Mouse (Mus musculus) hindbrain, postnatal 0 days (tissue): ENCODE results near the gene Tmem273. TPM values are rescaled to one million over a fixed set of nuclear protein-coding genes. Genes with fewer than 3 reads are reported as not detected.

Source experiments
- ATAC-seq: fragments of 200-750 bp; cut with Nextera tagmentation; 2 replicates; pipeline ENCODE4 v1.8.0; 2017; ENCODE audit warnings: mild to moderate bottlenecking, moderate TSS enrichment, moderate library complexity
- DNase-seq: peaks from one replicate; pipeline ENCODE4 v3.0.0-alpha.2; 2015; ENCODE audit warnings: low spot score
- H3K27ac ChIP-seq: fragments of 300-500 bp; sonication (generic); 2 replicates; pipeline ENCODE4 v1.5.1; 2014; ENCODE audit warnings: mild to moderate bottlenecking
- H3K27me3 ChIP-seq: fragments of 300-500 bp; sonication (generic); 2 replicates; pipeline ENCODE4 v1.6.1; 2014; ENCODE audit warnings: low read length, mixed read lengths; ENCODE audit not compliant: insufficient read depth
- H3K36me3 ChIP-seq: fragments of 300-500 bp; sonication (generic); 2 replicates; pipeline ENCODE4 v1.6.1; 2014; ENCODE audit warnings: low read length, mixed read lengths; ENCODE audit not compliant: insufficient read depth
- H3K4me1 ChIP-seq: fragments of 300-500 bp; sonication (generic); 2 replicates; pipeline ENCODE4 v1.6.1; 2014; ENCODE audit warnings: antibody characterized with exemption, low read length, mixed read lengths; ENCODE audit not compliant: insufficient read depth
- H3K4me2 ChIP-seq: fragments of 300-500 bp; sonication (generic); 2 replicates; pipeline ENCODE4 v1.6.1; 2014; ENCODE audit warnings: low read depth, mild to moderate bottlenecking, low read length, moderate library complexity, mixed read lengths
- H3K4me3 ChIP-seq: fragments of 300-500 bp; sonication (generic); 2 replicates; pipeline ENCODE4 v1.5.1; 2014; ENCODE audit warnings: low read length
- H3K9ac ChIP-seq: fragments of 300-500 bp; sonication (generic); replicated peaks from 2 replicates; pipeline ENCODE4 v1.6.1; 2014; ENCODE audit warnings: mild to moderate bottlenecking, low read length, moderate library complexity, mixed read lengths
- H3K9me3 ChIP-seq: fragments of 300-500 bp; sonication (generic); 2 replicates; pipeline ENCODE4 v1.6.1; 2016; ENCODE audit warnings: low read length, mixed read lengths
- CTCF ChIP-seq: IDR thresholded peaks from 2 replicates; pipeline ENCODE4 v1.5.1; 2016; ENCODE audit warnings: antibody characterized with exemption, control low read depth, low read depth
- WGBS: fragments of 180-500 bp; shearing (Covaris S2); extraction: QIAGEN DNeasy Blood & Tissue Kit; methylation state at CpG from one replicate; pipeline ENCODE4 v1.1.7; 2014; 5-methylcytosine and 5-hydroxymethylcytosine counted together
- polyA plus RNA-seq: library from polyadenylated mRNA; unstranded; fragments of >200 nt; fragmentation: Nextera tagmentation; extraction: Ambion mirVana; gene quantifications from 2 replicates; pipeline ENCODE4 v1.2.1, GENCODE M21; 2015
- total RNA-seq: library from RNA; depleted of rRNA; stranded (reverse); fragments of >200 nt; gene quantifications from 2 replicates; pipeline ENCODE4 v1.2.3, GENCODE M21; 2014; rRNA removed

Gene Tmem273
- 1.2 TPM in 1 of 2 replicates, not detected in the other for total RNA-seq
- polyA plus RNA-seq, result 0.16 and 0.23 TPM in 2 replicates

- DNase-seq, result peak; percentile 28
- Histone ChIP-seq H3K9me3 (no peaks in the 10 kb centered on the region), H3K4me2 (no peak within 1 kb of the TSS), H3K27me3 (no peaks in the 10 kb centered on the region), H3K9ac (no peak within 1 kb of the TSS), H3K27ac (no peak within 1 kb of the TSS), H3K36me3 (no peaks in the 10 kb centered on the region), H3K4me3 (no peak within 1 kb of the TSS), H3K4me1 (no peaks in the 10 kb centered on the region)
- no peak for ATAC-seq
- WGBS, result 51% methylated on average over 3 of the region's 3 CpGs
- TF ChIP-seq CTCF, result no peak
These were observed at the start of gene Tmem273 for GRCm38 (mm10) chr14:32785556-32786130. Gene Tmem273, plus strand, starts transcription at chr14:32785963.

DNA sequence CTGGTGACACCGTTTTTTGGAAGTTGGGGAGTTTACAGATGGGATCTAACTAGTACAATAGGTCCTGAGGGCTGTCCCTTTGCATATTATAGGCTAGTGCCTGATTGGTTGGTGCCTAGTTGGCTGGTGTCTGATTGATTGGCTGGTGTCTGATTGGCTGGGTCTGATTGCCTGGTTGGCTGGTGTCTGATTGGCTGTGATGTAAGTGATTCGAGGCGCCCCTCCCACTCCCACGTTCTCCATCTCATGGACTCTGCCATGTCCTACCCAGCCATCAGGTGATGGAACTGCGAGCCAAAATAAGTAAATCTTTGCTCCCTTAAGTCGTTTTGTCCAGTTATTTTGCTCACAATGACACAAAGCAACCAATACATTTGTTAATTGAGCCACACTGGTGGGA is 49.2 kb upstream of the Tmem273 start:
- WGBS, result 84% methylated on average over 6 of the region's 6 CpGs
- Histone ChIP-seq H3K27me3 (no peaks in the 10 kb centered on the region), H3K4me1 (no peaks in the 10 kb centered on the region), H3K4me3 (no peak overlapping the region), H3K9me3 (peaks cover 4% of the 10 kb centered on the region; the same call in 1 of the 2 replicates), H3K36me3 (no peaks in the 10 kb centered on the region), H3K9ac (no peak overlapping the region), H3K27ac (no peak overlapping the region), H3K4me2 (no peak overlapping the region)
- no peak for TF ChIP-seq CTCF
- no peak for ATAC-seq
- DNase-seq, result no peak

- no peak for TF ChIP-seq CTCF
- no peak for ATAC-seq
- H3K9me3 ChIP-seq, result peaks cover 2% of the 10 kb centered on the region; the same call in 1 of the 2 replicates
- H3K36me3 ChIP-seq, result no peaks in the 10 kb centered on the region
- H3K9ac ChIP-seq, result no peak overlapping the region
- no peak overlapping the region for H3K27ac ChIP-seq
- no peak overlapping the region for H3K4me2 ChIP-seq
- 84% methylated on average over 5 of the region's 5 CpGs for WGBS
- H3K4me3 ChIP-seq, result no peak overlapping the region
- no peaks in the 10 kb centered on the region for H3K27me3 ChIP-seq
- DNase-seq, result no peak
- H3K4me1 ChIP-seq, result no peaks in the 10 kb centered on the region
These were observed 47.2 kb upstream of the Tmem273 start for GRCm38 (mm10) chr14:32738586-32738985.

DNA sequence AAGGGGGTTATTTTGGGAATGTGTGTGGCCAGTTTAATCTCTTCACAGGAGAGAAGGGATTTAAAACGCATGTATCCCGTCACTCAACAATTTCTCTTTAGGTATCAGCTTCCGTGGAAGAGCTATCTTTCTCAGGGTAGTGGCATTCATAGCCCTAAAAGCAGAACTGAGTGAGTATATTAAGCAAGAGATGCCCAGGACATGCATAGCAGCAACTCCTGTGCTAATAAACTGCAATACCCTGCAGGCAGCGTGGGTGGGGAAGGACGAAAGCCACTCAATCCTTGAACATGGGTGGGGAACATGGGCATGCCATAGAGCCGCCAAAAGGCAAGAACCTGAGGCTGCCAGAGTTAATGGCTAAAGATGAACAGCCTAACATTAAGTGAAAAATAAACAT is 37.2 kb upstream of the Tmem273 start:
- no peak overlapping the region for H3K4me3 ChIP-seq
- no peaks in the 10 kb centered on the region for H3K4me1 ChIP-seq
- WGBS, result 76% methylated on average over 6 of the region's 6 CpGs
- H3K9me3 ChIP-seq, result no peaks in the 10 kb centered on the region
- no peak overlapping the region for H3K27ac ChIP-seq
- H3K36me3 ChIP-seq, result no peaks in the 10 kb centered on the region
- H3K9ac ChIP-seq, result no peak overlapping the region
- DNase-seq (no peak), ATAC-seq (no peak)
- TF ChIP-seq CTCF, result no peak
- H3K27me3 ChIP-seq, result no peaks in the 10 kb centered on the region
- H3K4me2 ChIP-seq, result no peak overlapping the region

- no peak overlapping the region for H3K4me3 ChIP-seq
- H3K4me2 ChIP-seq, result no peak overlapping the region
- no peaks in the 10 kb centered on the region for H3K27me3 ChIP-seq
- no peak for ATAC-seq
- no peak for TF ChIP-seq CTCF
- H3K9ac ChIP-seq, result no peak overlapping the region
- no peaks in the 10 kb centered on the region for H3K9me3 ChIP-seq
- WGBS, result 88% methylated on average over 6 of the region's 6 CpGs
- no peak for DNase-seq
- H3K27ac ChIP-seq, result no peak overlapping the region
- H3K4me1 ChIP-seq, result no peaks in the 10 kb centered on the region
- no peaks in the 10 kb centered on the region for H3K36me3 ChIP-seq
These were observed 35.0 kb upstream of the Tmem273 start for GRCm38 (mm10) chr14:32750727-32751126.

- ATAC-seq, result no peak
- no peak for TF ChIP-seq CTCF
- no peak overlapping the region for H3K9ac ChIP-seq
- H3K36me3 ChIP-seq, result no peaks in the 10 kb centered on the region
- no peak overlapping the region for H3K4me3 ChIP-seq
- WGBS, result 49% methylated on average over 1 of the region's 1 CpGs
- H3K27ac ChIP-seq, result no peak overlapping the region
- no peaks in the 10 kb centered on the region for H3K9me3 ChIP-seq
- H3K4me2 ChIP-seq, result no peak overlapping the region
- H3K4me1 ChIP-seq, result no peaks in the 10 kb centered on the region
- DNase-seq, result peak; percentile 11
- H3K27me3 ChIP-seq, result no peaks in the 10 kb centered on the region
These were observed 31.5 kb upstream of the Tmem273 start for GRCm38 (mm10) chr14:32754286-32754685.

GRCm38 (mm10) chr14:32762177-32762576 is 23.6 kb upstream of the Tmem273 start:
- H3K4me1 ChIP-seq, result no peaks in the 10 kb centered on the region
- H3K27ac ChIP-seq, result no peak overlapping the region
- H3K4me2 ChIP-seq, result no peak overlapping the region
- DNase-seq (no peak), ATAC-seq (no peak)
- H3K9ac ChIP-seq, result no peak overlapping the region
- H3K36me3 ChIP-seq, result no peaks in the 10 kb centered on the region
- no peak for TF ChIP-seq CTCF
- H3K4me3 ChIP-seq, result no peak overlapping the region
- no peaks in the 10 kb centered on the region for H3K9me3 ChIP-seq
- 91% methylated on average over 1 of the region's 1 CpGs for WGBS
- H3K27me3 ChIP-seq, result no peaks in the 10 kb centered on the region
